ENCODE assay signal across 23 mouse cellular contexts in the genomic region with DNA sequence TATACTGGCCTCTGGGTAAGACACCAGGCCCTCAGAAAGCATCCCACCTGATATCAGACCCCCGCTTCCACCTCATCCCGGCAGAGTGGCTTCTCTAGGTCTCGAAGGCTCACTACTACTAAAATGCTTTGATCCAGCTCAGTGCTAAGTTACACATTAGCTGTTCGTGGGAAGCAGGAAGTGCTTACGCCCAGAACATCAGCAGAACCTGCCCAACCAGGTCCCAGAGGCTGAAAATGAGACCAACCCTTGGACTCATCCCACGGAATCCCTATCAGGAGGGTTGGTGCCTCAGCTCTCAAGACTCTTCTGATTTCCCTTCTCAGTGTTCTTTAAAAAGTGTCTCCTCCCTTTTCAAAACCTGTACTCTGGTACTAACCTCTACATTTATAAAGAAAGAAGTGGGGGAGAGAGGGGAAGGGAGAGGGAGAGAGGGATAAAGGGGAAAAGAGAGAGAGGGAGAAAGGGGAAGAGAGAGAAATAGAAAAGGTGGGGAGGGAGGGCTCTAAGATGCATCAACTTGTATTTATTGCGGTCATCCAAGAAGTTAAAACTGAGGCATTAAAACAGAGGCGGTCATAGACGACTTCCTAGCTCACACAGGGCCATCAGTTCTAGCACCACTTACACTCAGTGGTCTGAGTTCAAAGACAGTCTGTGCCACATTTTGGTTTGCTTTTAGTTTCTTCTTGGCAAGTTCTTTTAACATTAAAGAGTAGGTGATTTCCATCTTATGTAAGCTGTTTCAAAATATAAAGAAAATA. TPM values are rescaled to one million over a fixed set of nuclear protein-coding genes. Genes with fewer than 3 reads are reported as not detected.
DNase-seq lines count a peak whose midpoint lies in the region; ATAC-seq and TF ChIP-seq lines count a peak whose summit lies in the region.
"Had no signal": no experiment of that assay in that cellular context is flagged by ENCODE, and none has a peak within 500 bp of the region (broad histone marks: within the 10 kb centered on the region; RNA-seq: fewer than 3 reads in every experiment).

No protein-coding gene starts in this region.

- H3K4me1 ChIP-seq in liver, embryonic 13.5 days (replicated peaks): peaks cover 6% of the 10 kb centered on the region
- H3K4me1 ChIP-seq in liver, embryonic 12.5 days: peaks cover 7% of the 10 kb centered on the region; the same call in 1 of the 2 replicates
- H3K4me1 ChIP-seq in stomach, postnatal 0 days (replicated peaks; ENCODE audit: control insufficient read depth, insufficient read depth): no peaks in the 10 kb centered on the region
- peaks cover 4% of the 10 kb centered on the region; the same call in 1 of the 2 replicates for H3K4me1 ChIP-seq in forebrain, embryonic 16.5 days (replicated peaks; ENCODE audit: control insufficient read depth, insufficient read depth, low read length)
- H3K4me1 ChIP-seq in forebrain, embryonic 12.5 days: no peaks in the 10 kb centered on the region
- H3K4me1 ChIP-seq: hindbrain, embryonic 12.5 days had no signal

- TF ChIP-seq EP300 in stomach, postnatal 0 days (optimal IDR thresholded peaks at IDR 0.05): no peak

- no peak for TF ChIP-seq CTCF in stomach, postnatal 0 days (IDR thresholded peaks at IDR 0.05; ENCODE audit: low read depth)

- no peak for DNase-seq in liver, embryonic 13.5 days
- DNase-seq in kidney, adult 18-20 months: peak; percentile 38
- DNase-seq in kidney, postnatal 14 days: peak; percentile 48
- peak; percentile 59 for DNase-seq in stomach, postnatal 0 days (ENCODE audit: low spot score)
- DNase-seq in layer of hippocampus, adult 9-11 months: no peak
- DNase-seq: adrenal gland, postnatal 14 days; cerebellum, adult 11-12 months; cerebellum, postnatal 25 days; forebrain, postnatal 0 days; gastrocnemius, adult 2 months; heart, postnatal 10 days; right cerebral cortex, adult 18-20 months; thymus, adult 18-20 months had no signal

- 70% methylated on average over 9 of the region's 9 CpGs for WGBS in liver, embryonic 13.5 days (ENCODE audit: insufficient replicate concordance)
- 75% methylated on average over 9 of the region's 9 CpGs for WGBS in liver, embryonic 12.5 days (ENCODE audit: insufficient replicate concordance)
- WGBS in stomach, postnatal 0 days: 67% methylated on average over 9 of the region's 9 CpGs
- WGBS in forebrain, embryonic 16.5 days: 92% methylated on average over 9 of the region's 9 CpGs
- WGBS in forebrain, embryonic 12.5 days: 94% methylated on average over 9 of the region's 9 CpGs

- H3K9ac ChIP-seq in liver, embryonic 13.5 days: no peak overlapping the region
- no peak overlapping the region for H3K9ac ChIP-seq in liver, embryonic 12.5 days
- H3K9ac ChIP-seq in stomach, postnatal 0 days (ENCODE audit: low read length): no peak overlapping the region
- no peak overlapping the region for H3K9ac ChIP-seq in forebrain, embryonic 16.5 days (replicated peaks; ENCODE audit: low read depth, low read length)
- H3K9ac ChIP-seq in forebrain, embryonic 12.5 days: no peak overlapping the region
- H3K9ac ChIP-seq: forebrain, postnatal 0 days; hindbrain, embryonic 12.5 days; liver, embryonic 14.5 days had no signal

- no peak overlapping the region for H3K27ac ChIP-seq in liver, embryonic 13.5 days
- no peak overlapping the region for H3K27ac ChIP-seq in liver, embryonic 12.5 days
- H3K27ac ChIP-seq in stomach, postnatal 0 days (replicated peaks): peak overlapping the region; percentile 24; the same call in 1 of the 2 replicates
- H3K27ac ChIP-seq in forebrain, embryonic 16.5 days (ENCODE audit: low read length): no peak overlapping the region
- no peak overlapping the region for H3K27ac ChIP-seq in forebrain, embryonic 12.5 days
- H3K27ac ChIP-seq: gastrocnemius, adult 2 months; hindbrain, embryonic 12.5 days; left cerebral cortex, adult 2 months; liver, embryonic 14.5 days had no signal

- H3K4me3 ChIP-seq in liver, embryonic 13.5 days (replicated peaks): no peak overlapping the region
- H3K4me3 ChIP-seq in liver, embryonic 12.5 days: no peak overlapping the region
- no peak overlapping the region for H3K4me3 ChIP-seq in stomach, postnatal 0 days (ENCODE audit: low read depth, low read length)
- no peak overlapping the region for H3K4me3 ChIP-seq in forebrain, embryonic 16.5 days (replicated peaks; ENCODE audit: low read length)
- H3K4me3 ChIP-seq in forebrain, embryonic 12.5 days (replicated peaks): no peak overlapping the region
- H3K4me3 ChIP-seq: erythroblast, embryonic 14.5 days; gastrocnemius, adult 2 months; hindbrain, embryonic 12.5 days; layer of hippocampus, adult 2 months; left cerebral cortex, adult 2 months; megakaryocyte, embryonic 14.5 days had no signal

- H3K9me3 ChIP-seq in liver, embryonic 13.5 days (replicated peaks): no peaks in the 10 kb centered on the region
- no peaks in the 10 kb centered on the region for H3K9me3 ChIP-seq in liver, embryonic 12.5 days (replicated peaks)
- no peaks in the 10 kb centered on the region for H3K9me3 ChIP-seq in stomach, postnatal 0 days (ENCODE audit: control insufficient read depth, low read length)
- no peaks in the 10 kb centered on the region for H3K9me3 ChIP-seq in forebrain, embryonic 16.5 days (ENCODE audit: control insufficient read depth, low read length)
- H3K9me3 ChIP-seq in forebrain, embryonic 12.5 days: no peaks in the 10 kb centered on the region
- H3K9me3 ChIP-seq: hindbrain, embryonic 12.5 days; megakaryocyte, embryonic 14.5 days had no signal

- no peak overlapping the region for H3K4me2 ChIP-seq in liver, embryonic 13.5 days
- H3K4me2 ChIP-seq in liver, embryonic 12.5 days: no peak overlapping the region
- H3K4me2 ChIP-seq in stomach, postnatal 0 days (replicated peaks; ENCODE audit: low read depth): no peak overlapping the region
- no peak overlapping the region for H3K4me2 ChIP-seq in forebrain, embryonic 16.5 days (ENCODE audit: low read length)
- H3K4me2 ChIP-seq in forebrain, embryonic 12.5 days: no peak overlapping the region
- H3K4me2 ChIP-seq: hindbrain, embryonic 12.5 days had no signal

- no peaks in the 10 kb centered on the region for H3K36me3 ChIP-seq in liver, embryonic 13.5 days
- H3K36me3 ChIP-seq in liver, embryonic 12.5 days: no peaks in the 10 kb centered on the region; the same call in 1 of the 2 replicates
- H3K36me3 ChIP-seq in stomach, postnatal 0 days (ENCODE audit: control insufficient read depth, insufficient read depth, low read length): no peaks in the 10 kb centered on the region
- no peaks in the 10 kb centered on the region for H3K36me3 ChIP-seq in forebrain, embryonic 16.5 days (ENCODE audit: control insufficient read depth, insufficient read depth)
- no peaks in the 10 kb centered on the region for H3K36me3 ChIP-seq in forebrain, embryonic 12.5 days (replicated peaks)
- H3K36me3 ChIP-seq: hindbrain, embryonic 12.5 days had no signal

- H3K27me3 ChIP-seq in liver, embryonic 13.5 days: no peaks in the 10 kb centered on the region
- no peaks in the 10 kb centered on the region for H3K27me3 ChIP-seq in liver, embryonic 12.5 days (replicated peaks)
- no peaks in the 10 kb centered on the region for H3K27me3 ChIP-seq in stomach, postnatal 0 days (ENCODE audit: control insufficient read depth, insufficient read depth, low read length)
- no peaks in the 10 kb centered on the region for H3K27me3 ChIP-seq in forebrain, embryonic 16.5 days (replicated peaks; ENCODE audit: control insufficient read depth, insufficient read depth, low read length)
- H3K27me3 ChIP-seq in forebrain, embryonic 12.5 days: no peaks in the 10 kb centered on the region
- H3K27me3 ChIP-seq: hindbrain, embryonic 12.5 days; megakaryocyte, embryonic 14.5 days had no signal

- peak; percentile 34; the same call in 1 of the 2 replicates for ATAC-seq in liver, embryonic 13.5 days (ENCODE audit: low read depth)
- ATAC-seq in liver, embryonic 12.5 days: no peak
- peak; percentile 80 for ATAC-seq in stomach, postnatal 0 days (ENCODE audit: low FRiP score, low TSS enrichment)
- ATAC-seq in forebrain, embryonic 16.5 days: no peak
- no peak for ATAC-seq in forebrain, embryonic 12.5 days (ENCODE audit: low FRiP score)
- ATAC-seq: forebrain, postnatal 0 days; lung, postnatal 0 days had no signal

RNA-seq across cellular contexts. Expression of a gene that starts 45.6 kb away (rescaled TPM):
- polyA plus RNA-seq in liver, embryonic 13.5 days (2015; fragmentation: Nextera tagmentation; extraction: Ambion mirVana): 21.2 and 21.6 TPM in 2 replicates
- polyA plus RNA-seq in liver, embryonic 12.5 days (2016; fragmentation: Nextera tagmentation; extraction: Ambion mirVana): 24.9 and 25.3 TPM in 2 replicates
- 73.2 and 76.2 TPM in 2 replicates for polyA plus RNA-seq in stomach, postnatal 0 days (2015; fragmentation: Nextera tagmentation; extraction: Ambion mirVana)
- polyA plus RNA-seq in forebrain, embryonic 16.5 days (2015; fragmentation: Nextera tagmentation; extraction: Ambion mirVana): 109 and 115 TPM in 2 replicates
- 57.2 and 60.1 TPM in 2 replicates for polyA plus RNA-seq in forebrain, embryonic 12.5 days (2016; fragmentation: Nextera tagmentation; extraction: Ambion mirVana)

RNA-seq across cellular contexts. Expression of a gene that starts 46.3 kb away (rescaled TPM):
- 47.7 and 51.8 TPM in 2 replicates for polyA plus RNA-seq in liver, embryonic 13.5 days (2015; fragmentation: Nextera tagmentation; extraction: Ambion mirVana)
- 50.2 and 51.1 TPM in 2 replicates for polyA plus RNA-seq in liver, embryonic 12.5 days (2016; fragmentation: Nextera tagmentation; extraction: Ambion mirVana)
- 10.7 and 11.0 TPM in 2 replicates for polyA plus RNA-seq in stomach, postnatal 0 days (2015; fragmentation: Nextera tagmentation; extraction: Ambion mirVana)
- polyA plus RNA-seq in forebrain, embryonic 16.5 days (2015; fragmentation: Nextera tagmentation; extraction: Ambion mirVana): 24.2 and 28.6 TPM in 2 replicates
- 64.0 and 66.8 TPM in 2 replicates for polyA plus RNA-seq in forebrain, embryonic 12.5 days (2016; fragmentation: Nextera tagmentation; extraction: Ambion mirVana)

Comparison
In these comparisons a context has a peak if more than half of its experiments do, and no peak if none do; other contexts are left out.
1. ATAC-seq: peak in liver, embryonic 13.5 days (single experiment) and stomach, postnatal 0 days (single experiment); none in liver, embryonic 12.5 days (single experiment), forebrain, embryonic 16.5 days (single experiment) and forebrain, embryonic 12.5 days (single experiment).
2. DNase-seq: peak in kidney, adult 18-20 months (single experiment), kidney, postnatal 14 days (single experiment) and stomach, postnatal 0 days (single experiment); none in liver, embryonic 13.5 days (single experiment) and layer of hippocampus, adult 9-11 months (single experiment).